Mouse (Mus musculus) lung, postnatal 10 days (tissue): ENCODE measurements around the gene Decr2.

Experiments
- DNase-seq: peaks from one replicate; pipeline ENCODE4 v3.0.0; 2021

Gene Decr2

DNA sequence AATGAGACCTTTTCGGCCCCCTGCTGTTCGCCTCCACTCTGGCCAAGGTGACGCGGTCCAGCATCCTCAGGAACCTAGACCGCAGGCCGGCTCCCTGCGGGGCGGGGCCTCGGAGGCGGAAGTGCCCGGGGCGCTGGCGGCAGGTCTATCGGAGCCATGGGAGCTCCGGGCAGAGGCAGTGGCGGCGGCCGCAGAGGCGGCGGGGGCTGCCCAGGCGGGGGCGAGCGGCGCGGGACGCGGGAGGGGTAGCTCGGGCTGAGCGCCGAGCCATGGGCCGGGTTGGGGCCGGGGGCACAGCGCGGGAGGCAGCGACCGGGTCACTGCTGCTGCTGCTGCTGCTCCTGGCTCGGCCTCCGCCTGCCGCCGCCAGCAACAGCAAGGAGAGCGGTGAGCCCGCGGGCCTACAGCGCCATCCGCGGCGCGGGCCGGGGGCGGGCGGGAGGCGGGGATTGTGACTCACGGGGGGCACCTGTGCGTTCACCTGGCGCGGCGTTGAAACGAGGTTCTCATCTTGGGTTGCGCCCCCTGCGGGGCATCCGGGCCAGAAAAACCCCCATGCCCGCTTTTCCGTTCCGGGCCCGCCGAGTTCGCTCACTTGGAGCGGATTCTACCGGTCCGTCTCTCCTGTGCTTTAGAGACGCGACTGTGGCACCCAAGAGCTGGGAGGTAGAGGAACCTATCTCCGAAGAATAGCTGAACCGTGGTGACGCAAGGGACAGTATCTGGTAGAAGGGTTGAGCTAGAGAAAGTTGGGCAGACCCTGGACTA lies 23.2 kb upstream of the Decr2 start, which contains the start of gene Tmem8:
Gene Tmem8 (plus strand): TSS at position 119 of the 768 bp plus-strand sequence.
- peak; percentile 74 for DNase-seq

DNA sequence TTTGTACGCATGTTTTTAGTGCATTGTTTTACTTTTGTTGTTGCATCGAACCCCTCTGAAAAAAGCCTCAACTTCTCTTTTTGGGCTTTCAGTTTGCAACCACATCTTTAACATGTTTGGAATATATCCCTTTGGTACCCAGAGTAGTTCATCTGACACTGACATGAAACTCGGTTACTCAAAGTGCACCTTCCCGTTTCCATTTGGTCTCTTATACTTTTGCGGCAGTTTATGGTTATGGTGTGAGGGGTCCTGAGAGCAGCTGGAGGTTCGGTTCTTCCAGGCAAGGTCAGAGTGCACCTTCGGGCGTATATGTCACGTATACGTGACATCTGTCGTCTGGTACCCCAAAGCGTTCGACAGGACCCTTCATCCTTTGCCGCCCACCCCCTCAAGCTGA lies 22.6 kb upstream of the Decr2 start:
- DNase-seq: no peak

DNA sequence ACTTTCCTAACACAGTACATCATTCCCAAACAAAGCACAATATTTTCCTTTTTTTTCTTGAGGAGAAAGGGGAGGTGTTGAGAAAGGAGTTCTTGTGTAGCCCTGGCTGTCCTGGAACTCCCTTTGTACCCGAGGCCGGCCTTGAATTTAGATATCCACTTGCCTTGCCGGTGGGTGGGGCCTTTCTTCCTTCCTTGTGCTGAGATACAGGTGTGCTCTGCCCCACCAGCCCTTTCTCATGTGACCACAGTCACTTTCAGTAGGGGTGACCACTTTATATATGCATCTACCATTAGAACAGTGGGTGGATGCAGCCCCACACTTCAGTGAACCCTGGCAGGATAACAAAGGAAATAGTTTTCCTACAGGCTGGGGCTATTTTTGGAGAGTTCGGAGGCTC lies 21.6 kb upstream of the Decr2 start:
- no peak for DNase-seq

DNA sequence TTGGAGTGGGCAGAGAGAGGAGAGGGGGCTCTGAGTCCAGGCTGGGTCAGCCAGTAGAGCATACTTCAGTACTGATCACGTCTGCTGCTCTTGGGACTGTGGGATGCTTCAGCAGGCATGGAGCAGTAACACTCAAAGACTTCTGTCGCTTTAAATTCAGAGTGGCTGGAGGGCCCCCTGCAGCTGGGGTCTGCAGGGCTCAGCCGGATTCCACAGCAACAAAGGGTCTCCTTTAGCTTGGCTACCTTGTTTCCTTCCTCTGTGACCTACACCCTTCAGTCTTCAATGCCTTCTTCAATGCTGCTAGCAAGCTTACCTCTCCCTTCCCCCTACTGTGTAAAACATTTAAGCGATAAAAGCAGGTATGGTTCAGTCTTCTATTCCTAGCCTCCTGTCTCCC lies 20.9 kb upstream of the Decr2 start:
- DNase-seq: no peak

DNA sequence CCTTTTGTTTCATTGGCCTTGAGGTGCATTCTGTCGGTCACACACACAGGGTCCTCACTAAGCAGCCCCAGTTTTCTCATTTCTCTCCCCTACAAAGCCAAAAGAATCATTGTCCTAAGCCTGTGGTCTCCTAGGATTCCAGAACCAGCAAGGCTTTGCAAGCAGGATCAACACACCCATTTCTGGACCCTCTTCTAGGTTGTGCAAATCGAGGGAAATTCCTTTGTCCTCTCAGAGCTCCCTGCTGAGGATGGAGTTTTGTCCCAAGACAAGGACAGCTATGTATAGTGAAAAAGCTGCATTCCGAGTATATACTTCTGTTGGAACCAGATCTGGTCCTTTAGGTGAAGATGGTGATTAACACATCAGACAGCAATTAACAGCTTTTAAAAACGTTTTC lies 20.0 kb upstream of the Decr2 start:
- DNase-seq: no peak

DNA sequence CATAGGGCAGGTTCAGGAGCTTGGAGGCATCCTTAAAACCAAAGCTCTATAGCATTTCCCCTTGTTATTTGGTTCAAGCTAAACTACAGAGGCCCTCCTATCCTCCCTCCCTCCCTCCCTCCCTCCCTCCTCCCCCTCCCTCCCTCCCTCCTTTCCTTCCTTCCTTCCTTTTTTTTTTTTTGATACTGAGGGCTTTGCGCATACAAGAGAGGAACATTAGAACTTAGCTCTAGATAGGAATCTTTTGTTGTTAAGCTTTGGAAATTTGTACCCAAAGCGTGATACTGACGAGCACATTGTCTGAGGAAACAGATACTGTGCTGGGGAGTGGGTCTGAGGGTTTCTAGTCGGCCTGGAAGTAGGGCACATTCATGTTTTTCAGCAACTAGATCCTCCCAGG lies 15.5 kb upstream of the Decr2 start:
- DNase-seq: no peak

DNA sequence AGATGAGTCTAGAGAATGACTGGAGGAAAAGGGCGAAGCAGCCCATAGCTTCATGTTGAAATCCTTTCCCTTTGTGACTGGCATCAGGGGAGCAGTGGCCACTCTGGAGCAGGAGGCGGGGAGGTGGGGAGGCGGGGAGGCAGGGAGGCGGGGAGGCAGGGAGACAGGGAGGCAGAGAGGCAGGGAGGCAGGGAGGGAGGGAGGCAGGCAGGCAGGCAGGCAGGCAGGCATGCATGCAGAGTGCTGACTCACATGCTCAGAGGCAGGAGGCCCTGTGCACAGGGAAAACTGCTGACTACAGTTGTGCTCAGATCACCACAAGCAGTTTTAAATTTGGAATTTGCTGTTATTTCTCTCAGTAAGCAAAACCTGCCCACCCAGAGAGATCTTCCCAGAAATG lies 11.3 kb upstream of the Decr2 start:
- DNase-seq: no peak

DNA sequence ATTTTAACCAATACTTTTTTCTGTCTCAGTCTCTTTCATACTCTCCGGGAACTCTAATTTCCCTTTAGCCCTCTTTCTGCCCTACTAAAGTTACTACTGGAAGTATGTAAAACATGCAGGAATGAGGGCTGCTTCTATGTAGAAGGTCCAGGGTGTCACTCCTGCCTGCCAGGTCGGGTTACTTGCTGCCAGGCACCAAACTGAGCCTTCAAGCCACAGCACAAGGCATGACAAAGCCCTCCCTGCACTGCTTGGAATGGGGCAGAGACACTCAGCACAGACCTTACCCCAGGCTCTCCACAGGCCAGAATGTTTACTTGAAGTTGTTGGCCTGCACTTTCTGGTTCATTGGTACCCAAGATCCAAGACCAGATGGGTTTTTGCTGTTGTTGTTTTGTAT lies 10.0 kb upstream of the Decr2 start:
- no peak for DNase-seq

DNA sequence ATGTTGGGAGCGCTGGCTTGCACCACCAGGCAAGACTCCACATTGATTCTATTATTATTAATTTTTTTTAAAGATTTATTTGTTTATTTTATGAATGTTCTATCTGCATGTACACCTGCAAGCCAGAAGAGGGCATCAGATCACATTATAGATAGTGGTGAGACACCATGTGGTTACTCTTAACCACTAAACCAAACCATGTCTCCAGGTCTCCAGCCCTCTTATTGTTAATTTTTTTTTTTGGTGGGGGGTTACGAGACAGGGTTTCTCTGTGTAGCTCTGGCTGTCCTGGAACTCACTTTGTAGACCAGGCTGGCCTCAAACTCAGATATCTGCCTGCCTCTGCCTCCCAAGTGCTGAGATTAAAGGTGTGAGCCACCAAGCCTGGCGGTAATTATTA lies 9.2 kb upstream of the Decr2 start:
- DNase-seq: peak; percentile 32

DNA sequence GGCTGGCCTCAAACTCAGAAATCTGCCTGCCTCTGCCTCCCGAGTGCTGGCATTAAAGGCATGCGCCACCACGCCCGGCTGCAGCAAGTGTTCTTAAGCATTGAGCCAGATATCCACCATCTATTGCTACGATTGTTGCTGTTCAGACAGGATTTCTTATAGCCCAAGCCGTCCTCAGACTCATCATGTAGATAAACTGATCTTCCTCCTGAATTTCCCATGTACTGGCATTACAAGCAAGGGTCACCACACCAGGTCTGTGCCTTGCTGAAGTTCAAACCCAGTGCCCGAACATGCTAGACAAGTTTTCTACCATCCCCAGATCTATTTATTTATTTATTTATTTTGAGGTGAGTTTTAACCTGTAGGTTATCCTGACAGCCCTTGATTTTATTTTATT lies 8.3 kb upstream of the Decr2 start:
- DNase-seq: no peak

DNA sequence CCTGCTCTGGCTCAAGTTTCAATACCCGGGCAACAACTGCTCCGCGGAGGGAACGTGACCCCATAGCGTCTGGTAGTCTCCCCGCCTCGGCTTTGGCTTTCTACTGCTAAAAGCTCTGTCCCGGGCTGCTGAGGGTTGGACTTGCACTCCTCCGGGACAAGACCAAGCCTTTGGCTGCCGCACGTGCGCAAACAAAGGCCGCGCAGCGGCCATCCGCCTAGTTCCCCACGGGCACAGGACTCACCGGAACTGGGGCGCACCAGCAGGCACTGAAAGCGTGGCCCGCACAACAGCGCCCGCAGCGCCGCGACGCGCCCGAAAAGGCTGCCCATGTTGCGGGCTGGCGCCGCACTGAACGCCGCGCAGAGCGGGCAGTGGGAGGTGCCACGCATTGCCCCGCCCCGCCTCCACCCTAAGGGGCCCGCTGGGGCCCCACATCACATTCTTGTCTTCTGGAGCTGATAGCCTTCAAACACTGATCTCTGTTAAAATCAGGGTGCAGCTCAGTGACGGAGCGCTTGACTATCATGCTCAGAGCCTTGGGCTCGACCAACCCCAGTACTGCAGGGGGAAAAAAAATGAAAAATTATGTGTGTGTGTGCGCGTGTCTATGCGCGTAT lies 5.1 kb upstream of the Decr2 start, which contains the start of gene Nme4:
Gene Nme4 (minus strand): TSS at position 482 of the 620 bp plus-strand sequence.
- peak; percentile 42 for DNase-seq

DNA sequence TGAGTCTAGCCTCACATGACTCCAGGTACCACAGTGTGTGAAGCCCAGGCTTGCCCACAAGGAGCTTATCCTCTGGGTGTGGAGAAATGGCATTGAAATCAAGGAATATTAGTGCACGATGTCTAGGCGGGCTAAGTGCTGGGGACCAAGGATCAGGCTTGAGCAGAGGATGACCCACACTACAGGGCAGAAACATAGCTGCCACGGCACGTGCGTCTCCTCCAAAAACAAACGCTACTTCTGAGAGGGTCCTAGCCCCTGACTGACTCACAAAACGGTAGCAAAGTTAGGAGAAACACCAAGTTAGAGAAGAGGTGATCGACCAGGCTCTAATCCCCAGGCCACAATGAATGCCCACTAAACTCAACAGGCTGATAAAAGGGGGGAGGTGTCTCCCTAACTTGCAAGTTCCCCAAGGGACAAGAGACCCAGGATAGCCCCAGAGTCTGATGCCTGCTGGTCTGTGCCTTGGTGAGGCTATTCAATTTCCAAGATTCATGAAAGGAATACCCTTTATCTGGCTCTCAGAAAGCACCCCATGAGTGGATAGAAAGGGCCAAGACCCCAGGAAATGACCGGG lies 4.5 kb upstream of the Decr2 start:
- DNase-seq: no peak

DNA sequence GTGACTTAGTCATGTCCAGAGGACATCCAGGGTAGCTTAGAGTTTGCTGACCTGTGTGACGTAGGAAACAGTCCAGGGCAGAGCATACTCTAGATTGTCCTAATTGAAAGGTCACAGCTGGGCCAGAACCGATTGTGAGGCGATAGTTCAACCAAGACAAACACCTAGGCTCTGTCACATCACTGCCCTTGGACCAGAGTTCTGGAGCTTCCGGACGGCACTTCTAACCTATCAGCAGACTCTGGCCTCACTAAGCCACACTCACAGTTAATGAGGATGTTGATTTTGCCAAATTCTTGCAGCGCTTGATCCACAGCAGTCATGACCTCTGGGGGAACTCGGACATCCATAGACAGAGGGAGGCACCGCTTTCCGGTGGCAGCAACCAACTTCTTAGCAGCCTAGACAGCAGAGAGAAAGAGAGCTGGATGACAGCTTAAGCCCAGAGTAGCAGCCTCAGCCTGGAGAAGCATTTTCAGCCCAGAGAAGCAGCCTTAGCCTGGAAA lies 3.0 kb downstream of the Decr2 start:
- no peak for DNase-seq

DNA sequence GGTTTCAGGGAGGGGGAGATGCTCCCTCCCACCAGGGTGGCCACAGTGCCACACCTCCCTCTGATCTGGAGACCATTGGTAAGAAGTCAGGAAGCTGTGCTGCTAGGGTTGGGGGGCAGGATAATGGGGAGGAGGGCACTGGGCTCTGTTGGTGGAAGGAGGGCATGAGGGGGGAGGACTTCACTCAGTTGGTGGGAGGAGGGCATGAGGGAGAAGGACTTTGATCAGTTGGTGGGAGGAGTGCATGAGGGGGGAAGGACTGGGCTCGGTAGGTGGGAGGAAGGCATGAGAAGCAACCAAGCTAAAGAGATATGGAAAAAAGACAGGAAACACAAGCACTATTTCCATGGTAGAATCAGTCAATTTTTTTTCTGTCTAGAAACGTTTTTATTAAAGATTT lies 9.3 kb downstream of the Decr2 start:
- no peak for DNase-seq

DNA sequence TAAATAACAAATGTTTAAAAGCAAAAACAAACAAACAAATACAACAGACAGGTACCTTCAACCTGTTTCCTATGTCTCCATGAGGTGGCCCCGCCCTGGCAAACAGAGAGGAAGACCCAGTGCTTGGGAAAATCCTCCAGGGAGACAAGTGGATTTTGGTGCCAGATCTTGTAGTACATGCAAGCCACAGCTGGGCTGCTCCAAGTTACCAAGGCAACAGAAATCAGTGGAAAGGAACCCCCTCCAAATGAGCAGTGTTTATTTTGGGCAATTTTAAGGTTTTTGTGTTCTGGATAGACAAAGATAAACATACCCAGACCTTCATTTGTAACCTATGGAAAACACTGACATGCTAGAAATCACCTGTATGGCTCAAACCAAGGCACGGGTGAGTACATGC lies 11.3 kb downstream of the Decr2 start:
- DNase-seq: no peak

DNA sequence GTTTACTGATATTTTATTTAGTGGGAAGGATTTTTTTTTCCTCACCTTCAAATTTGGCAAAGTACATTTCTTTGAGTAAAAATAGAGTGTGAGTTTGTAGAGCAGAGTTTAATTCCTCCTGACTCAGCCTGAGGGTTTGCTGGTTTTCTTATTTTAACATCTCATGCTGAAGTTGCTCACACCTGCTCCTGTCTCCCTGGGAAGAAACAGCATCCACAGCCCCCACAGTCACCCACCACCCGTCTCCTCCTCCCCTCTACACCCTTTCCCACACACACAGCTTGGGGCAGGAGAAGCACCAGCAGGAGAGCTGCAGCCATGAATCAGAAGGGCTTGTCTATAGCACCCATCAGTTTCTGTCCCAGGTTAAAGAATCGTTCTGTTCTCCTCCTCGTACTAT lies 14.9 kb downstream of the Decr2 start:
- no peak for DNase-seq

DNA sequence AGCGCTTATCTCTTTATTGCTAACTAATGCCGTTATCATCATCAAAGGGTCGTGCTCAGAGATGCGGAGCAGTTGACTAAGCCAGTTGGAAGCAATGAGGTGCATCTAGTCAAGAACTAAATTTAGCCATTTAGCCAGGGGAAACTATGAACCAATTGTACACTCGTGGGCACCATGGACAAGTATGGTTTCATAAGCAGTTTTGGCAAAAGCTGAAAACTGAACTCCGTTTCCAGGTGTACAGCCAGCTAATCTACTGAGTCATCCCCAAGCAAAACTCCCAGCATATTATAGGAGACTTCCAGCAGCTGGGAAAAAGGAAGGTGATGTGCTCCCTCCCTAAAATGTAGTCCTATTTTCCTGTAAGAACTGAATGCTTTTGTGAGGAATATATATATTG lies 20.0 kb downstream of the Decr2 start:
- DNase-seq: no peak

DNA sequence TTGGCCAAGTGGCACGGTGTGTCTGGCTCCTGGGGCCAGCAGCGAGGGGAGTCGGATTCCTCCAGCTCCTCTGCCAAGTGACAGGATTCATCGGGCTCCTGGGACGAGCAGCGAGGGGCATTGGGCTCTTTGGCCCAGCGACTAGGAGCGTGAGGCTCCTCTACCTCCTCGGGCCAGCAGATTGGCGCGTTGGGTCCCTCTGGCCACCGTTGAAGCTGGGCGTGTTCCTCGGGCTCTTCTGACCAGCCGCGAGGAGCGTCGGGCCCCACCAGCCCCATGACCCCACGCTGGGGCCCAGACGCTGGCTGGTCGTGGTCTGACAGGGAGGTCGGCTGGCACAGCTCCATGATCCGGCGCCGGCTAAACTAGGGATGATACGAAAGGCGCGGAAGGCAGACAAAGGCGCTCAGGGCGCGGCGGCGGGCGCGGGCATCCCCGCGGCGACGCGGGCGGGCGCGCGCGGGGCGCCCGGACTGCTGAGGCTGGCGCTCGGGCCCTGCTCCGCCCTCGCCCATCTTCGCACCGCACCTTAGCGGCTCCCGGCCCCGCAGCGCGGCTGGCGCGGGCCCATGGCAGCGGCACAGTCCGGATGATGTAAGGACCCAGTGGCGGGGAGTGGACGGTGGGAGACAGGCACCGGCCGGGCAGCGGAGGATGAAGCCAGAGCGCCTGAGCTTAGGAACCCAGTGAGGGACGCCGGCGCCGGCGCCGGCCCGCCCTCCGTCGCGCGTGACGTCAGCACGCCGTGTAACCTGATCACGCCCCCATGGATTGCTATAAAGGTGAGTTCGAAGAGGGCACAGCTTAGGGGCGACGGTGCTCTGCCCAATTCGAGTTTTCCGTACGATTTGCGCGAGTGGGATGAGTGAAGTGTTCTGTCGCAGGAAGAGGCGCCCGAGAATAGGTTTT lies 21.1 kb downstream of the Decr2 start, which contains the start of gene Rab11fip3:
Gene Rab11fip3 (minus strand): TSS at position 725 of the 909 bp plus-strand sequence.
- DNase-seq: peak; percentile 81

DNA sequence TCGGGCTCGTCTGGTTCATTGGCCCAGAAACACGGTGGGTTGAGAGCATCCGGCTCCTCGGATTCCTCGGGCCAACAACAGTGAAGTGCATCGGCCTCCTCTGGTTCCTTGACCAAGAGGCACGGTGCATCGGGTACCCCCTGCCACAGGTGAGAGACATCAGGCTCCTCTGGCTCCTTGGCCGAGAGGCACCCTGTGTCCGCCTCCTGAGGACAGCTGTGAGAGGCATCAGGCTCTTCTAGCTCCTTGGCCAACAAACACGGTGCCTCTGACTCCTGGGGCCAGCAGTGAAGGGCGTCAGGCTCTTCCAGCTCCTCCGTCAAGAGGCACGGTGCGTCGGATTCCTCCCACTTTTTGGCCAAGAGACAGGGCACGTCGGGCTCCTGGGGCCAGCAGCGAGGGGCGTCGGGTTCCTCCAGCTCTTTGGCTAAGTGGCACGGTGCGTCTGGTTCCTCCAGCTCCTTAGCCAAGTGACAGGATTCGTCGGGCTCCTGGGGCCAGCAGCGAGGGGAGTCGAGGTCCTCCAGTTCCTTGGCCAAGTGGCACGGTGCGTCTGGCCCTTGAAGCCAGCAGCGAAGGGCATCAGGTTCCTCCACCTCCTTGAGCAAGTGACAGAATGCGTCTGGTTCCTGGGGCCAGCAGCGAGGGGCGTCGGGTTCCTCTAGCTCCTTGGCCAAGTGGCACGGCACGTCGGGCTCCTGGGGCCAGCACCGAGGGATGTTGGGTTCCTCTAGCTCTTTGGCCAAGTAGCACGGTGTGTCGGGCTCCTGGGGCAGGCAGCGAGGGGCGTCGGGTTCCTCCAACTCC lies 21.9 kb downstream of the Decr2 start:
- DNase-seq: peak; percentile 35

DNA sequence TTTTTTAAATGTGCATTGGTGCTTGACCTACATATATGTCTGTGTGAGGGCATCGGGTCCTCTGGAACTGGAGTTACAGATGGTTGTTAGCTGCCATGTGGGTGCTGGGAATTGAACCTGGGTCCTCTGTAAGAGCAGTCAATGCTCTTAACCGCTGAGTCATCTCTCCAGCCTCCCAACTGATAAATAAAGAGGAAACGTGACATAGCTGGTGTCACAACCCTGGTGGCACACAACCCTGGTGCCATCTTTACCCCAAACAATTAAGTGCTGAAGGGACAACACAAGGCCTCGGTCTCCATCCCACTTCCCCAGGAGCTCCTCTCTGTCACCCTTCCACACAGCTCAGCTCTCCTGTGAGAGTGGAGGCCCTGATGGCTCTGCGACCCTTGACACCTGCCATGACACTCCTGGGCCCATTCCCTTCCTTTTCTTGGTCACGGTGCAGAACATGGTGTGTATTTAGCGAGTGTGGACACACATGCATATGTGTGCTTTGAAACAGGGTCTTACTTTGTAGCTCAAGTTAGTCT lies 23.6 kb downstream of the Decr2 start:
- DNase-seq: no peak

DNA sequence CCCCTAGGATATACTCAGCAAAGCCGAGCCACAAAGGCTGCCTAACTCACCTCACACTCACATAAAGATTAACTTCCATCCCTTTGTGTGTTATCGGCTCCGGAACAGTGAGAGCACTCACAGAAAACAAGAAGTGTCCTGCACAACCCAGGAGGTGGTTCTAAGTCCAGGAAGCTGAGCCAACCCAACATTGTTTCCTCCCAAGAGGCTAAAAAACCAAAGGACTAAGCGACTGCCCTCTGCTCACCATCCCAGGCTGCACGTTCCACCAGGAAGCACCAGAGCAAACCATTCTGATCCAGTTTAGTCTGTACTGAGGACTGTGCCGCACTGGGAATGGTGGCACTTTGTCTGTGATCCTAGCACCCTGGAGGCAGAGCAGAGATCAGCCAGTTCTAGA lies 25.2 kb downstream of the Decr2 start:
- DNase-seq: no peak
